Mouse (Mus musculus) intestine, embryonic 15.5 days (tissue): Measurements from ENCODE around the gene Nkpd1. TPM values are rescaled to one million over a fixed set of nuclear protein-coding genes. Genes with fewer than 3 reads are reported as not detected.
A peak's percentile ranks its signal among the peaks of the same experiment; 100 is the strongest.

Source experiments
- ATAC-seq: fragments of 200-750 bp; cut with Nextera tagmentation; 2 replicates; pipeline ENCODE4 v1.8.0; 2017; ENCODE audit warnings: moderate TSS enrichment, moderate library complexity
- H3K27ac ChIP-seq: fragments of 300-500 bp; sonication (generic); 2 replicates; pipeline ENCODE4 v1.5.1; 2015; ENCODE audit warnings: mild to moderate bottlenecking, inconsistent platforms
- H3K27me3 ChIP-seq: fragments of 300-500 bp; sonication (generic); replicated peaks from 2 replicates; pipeline ENCODE4 v1.6.1; 2015; ENCODE audit warnings: inconsistent platforms
- H3K36me3 ChIP-seq: fragments of 300-500 bp; sonication (generic); 2 replicates; pipeline ENCODE4 v1.6.1; 2015; ENCODE audit warnings: inconsistent platforms
- H3K4me1 ChIP-seq: fragments of 300-500 bp; sonication (generic); replicated peaks from 2 replicates; pipeline ENCODE4 v1.6.1; 2015; ENCODE audit warnings: inconsistent platforms
- H3K4me2 ChIP-seq: fragments of 300-500 bp; sonication (generic); replicated peaks from 2 replicates; pipeline ENCODE4 v1.6.1; 2015; ENCODE audit warnings: mild to moderate bottlenecking, inconsistent platforms
- H3K4me3 ChIP-seq: fragments of 300-500 bp; sonication (generic); replicated peaks from 2 replicates; pipeline ENCODE4 v1.5.1; 2015; ENCODE audit warnings: inconsistent platforms
- H3K9ac ChIP-seq: fragments of 300-500 bp; sonication (generic); 2 replicates; pipeline ENCODE4 v1.6.1; 2015; ENCODE audit warnings: inconsistent platforms
- H3K9me3 ChIP-seq: fragments of 300-500 bp; sonication (generic); 2 replicates; pipeline ENCODE4 v1.6.1; 2016; ENCODE audit warnings: inconsistent platforms
- WGBS: fragments of 180-500 bp; shearing (Covaris S2); methylation state at CpG from one replicate; pipeline ENCODE4 v1.1.7; 2015; 5-methylcytosine and 5-hydroxymethylcytosine counted together
- polyA plus RNA-seq: library from polyadenylated mRNA; unstranded; fragments of >200 nt; fragmentation: Nextera tagmentation; extraction: Ambion mirVana; gene quantifications from 2 replicates; pipeline ENCODE4 v1.2.1, GENCODE M21; 2015

Nkpd1 gene
- polyA plus RNA-seq, 1 experiment from 2014 or later, result 0.10 TPM

GRCm38 (mm10) chr7:19532240-19532639, 14.6 kb downstream of the Nkpd1 start:
- H3K4me1 ChIP-seq, result 0 out of 2 replicates have a peak, but pooled peaks cover 8% of the 10 kb centered on the region

GRCm38 (mm10) chr7:19534676-19535075, 17.0 kb downstream of the Nkpd1 start:
- Histone ChIP-seq H3K27me3 (no peaks in the 10 kb centered on the region), H3K9ac (no peak overlapping the region), H3K27ac (no peak overlapping the region), H3K4me1 (0 out of 2 replicates have a peak, but pooled peaks cover 8% of the 10 kb centered on the region), H3K36me3 (peaks cover 40% of the 10 kb centered on the region), H3K9me3 (no peaks in the 10 kb centered on the region), H3K4me3 (no peak overlapping the region), H3K4me2 (no peak overlapping the region)
- WGBS, result 93% methylated on average over 10 of the region's 10 CpGs
- ATAC-seq, result no peak

More at GRCm38 (mm10) chr7:19532240-19532639, 14.6 kb downstream of the Nkpd1 start:
- Histone ChIP-seq H3K27ac (no peak overlapping the region), H3K27me3 (no peaks in the 10 kb centered on the region), H3K36me3 (peaks cover 41% of the 10 kb centered on the region), H3K4me3 (no peak overlapping the region), H3K4me2 (no peak overlapping the region), H3K9me3 (no peaks in the 10 kb centered on the region), H3K9ac (no peak overlapping the region)
- ATAC-seq, result no peak
- WGBS, result 86% methylated on average over 14 of the region's 14 CpGs

GRCm38 (mm10) chr7:19540771-19541566, 23.3 kb downstream of the Nkpd1 start:
- Histone ChIP-seq H3K4me3 (no peak overlapping the region), H3K36me3 (no peaks in the 10 kb centered on the region), H3K27ac (no peak overlapping the region), H3K27me3 (no peaks in the 10 kb centered on the region), H3K9me3 (no peaks in the 10 kb centered on the region), H3K9ac (no peak overlapping the region), H3K4me1 (peaks cover 23% of the 10 kb centered on the region), H3K4me2 (no peak overlapping the region)
- WGBS, result 83% methylated on average over 2 of the region's 2 CpGs
- no peak for ATAC-seq

- Histone ChIP-seq H3K4me3 (no peak overlapping the region), H3K27me3 (no peaks in the 10 kb centered on the region), H3K4me2 (no peak overlapping the region), H3K9me3 (no peaks in the 10 kb centered on the region), H3K9ac (no peak overlapping the region), H3K4me1 (peaks cover 30% of the 10 kb centered on the region), H3K36me3 (no peaks in the 10 kb centered on the region), H3K27ac (no peak overlapping the region)
- WGBS, result 82% methylated on average over 7 of the region's 7 CpGs
- ATAC-seq, result peak; percentile 10; the same call in 1 of the 2 replicates
These were observed 24.1 kb downstream of the Nkpd1 start for GRCm38 (mm10) chr7:19541681-19542154.

- no peaks in the 10 kb centered on the region for H3K27me3 ChIP-seq
- no peaks in the 10 kb centered on the region for H3K36me3 ChIP-seq
- peaks cover 35% of the 10 kb centered on the region for H3K4me1 ChIP-seq
- H3K4me3 ChIP-seq, result no peak overlapping the region
- H3K27ac ChIP-seq, result no peak overlapping the region
- WGBS, result 61% methylated on average over 8 of the region's 8 CpGs
- peak; percentile 27; the same call in 1 of the 2 replicates for ATAC-seq
- H3K9me3 ChIP-seq, result no peaks in the 10 kb centered on the region
- H3K9ac ChIP-seq, result no peak overlapping the region
- no peak overlapping the region for H3K4me2 ChIP-seq
These were observed 24.6 kb downstream of the Nkpd1 start for GRCm38 (mm10) chr7:19542155-19542691.

- no peak overlapping the region for H3K4me2 ChIP-seq
- H3K27ac ChIP-seq, result no peak overlapping the region
- H3K4me3 ChIP-seq, result no peak overlapping the region
- H3K9ac ChIP-seq, result no peak overlapping the region
- no peaks in the 10 kb centered on the region for H3K9me3 ChIP-seq
- no peaks in the 10 kb centered on the region for H3K27me3 ChIP-seq
- no peak for ATAC-seq
- peaks cover 46% of the 10 kb centered on the region for H3K4me1 ChIP-seq
- 49% methylated on average over 6 of the region's 6 CpGs for WGBS
- H3K36me3 ChIP-seq, result no peaks in the 10 kb centered on the region
These were observed 25.9 kb downstream of the Nkpd1 start for GRCm38 (mm10) chr7:19543584-19543983.

- no peak overlapping the region for H3K4me3 ChIP-seq
- ATAC-seq, result no peak
- peaks cover 51% of the 10 kb centered on the region for H3K4me1 ChIP-seq
- no peaks in the 10 kb centered on the region for H3K9me3 ChIP-seq
- H3K9ac ChIP-seq, result no peak overlapping the region
- no peak overlapping the region for H3K4me2 ChIP-seq
- peak overlapping the region; percentile 42; the same call in 1 of the 2 replicates for H3K27ac ChIP-seq
- WGBS, result 17% methylated on average over 3 of the region's 3 CpGs
- no peaks in the 10 kb centered on the region for H3K36me3 ChIP-seq
- H3K27me3 ChIP-seq, result no peaks in the 10 kb centered on the region
These were observed 28.4 kb downstream of the Nkpd1 start for GRCm38 (mm10) chr7:19546007-19546406.

GRCm38 (mm10) chr7:19547344-19547969, 29.8 kb downstream of the Nkpd1 start:
- WGBS, result 49% methylated on average over 2 of the region's 2 CpGs
- Histone ChIP-seq H3K27ac (no peak overlapping the region), H3K36me3 (no peaks in the 10 kb centered on the region), H3K9ac (no peak overlapping the region), H3K4me2 (no peak overlapping the region), H3K4me3 (no peak overlapping the region), H3K27me3 (no peaks in the 10 kb centered on the region), H3K9me3 (no peaks in the 10 kb centered on the region), H3K4me1 (peaks cover 54% of the 10 kb centered on the region)
- peak; percentile 45 for ATAC-seq

GRCm38 (mm10) chr7:19549394-19549793, 31.8 kb downstream of the Nkpd1 start:
- H3K4me1 ChIP-seq, result peaks cover 50% of the 10 kb centered on the region
- no peak overlapping the region for H3K27ac ChIP-seq
- no peak overlapping the region for H3K9ac ChIP-seq
- H3K4me2 ChIP-seq, result no peak overlapping the region
- H3K4me3 ChIP-seq, result no peak overlapping the region
- H3K36me3 ChIP-seq, result 0 out of 2 replicates have a peak, but pooled peaks cover 3% of the 10 kb centered on the region
- 71% methylated on average over 10 of the region's 10 CpGs for WGBS
- H3K9me3 ChIP-seq, result no peaks in the 10 kb centered on the region
- no peaks in the 10 kb centered on the region for H3K27me3 ChIP-seq
- no peak for ATAC-seq

GRCm38 (mm10) chr7:19551634-19552033, 34.0 kb downstream of the Nkpd1 start:
- Histone ChIP-seq H3K4me1 (peaks cover 35% of the 10 kb centered on the region), H3K9me3 (no peaks in the 10 kb centered on the region), H3K4me3 (no peak overlapping the region), H3K9ac (no peak overlapping the region), H3K27me3 (no peaks in the 10 kb centered on the region), H3K36me3 (0 out of 2 replicates have a peak, but pooled peaks cover 5% of the 10 kb centered on the region), H3K4me2 (no peak overlapping the region), H3K27ac (no peak overlapping the region)
- no peak for ATAC-seq
- WGBS, result 64% methylated on average over 5 of the region's 5 CpGs

GRCm38 (mm10) chr7:19552443-19552842, 34.8 kb downstream of the Nkpd1 start:
- no peak overlapping the region for H3K4me3 ChIP-seq
- H3K36me3 ChIP-seq, result 0 out of 2 replicates have a peak, but pooled peaks cover 5% of the 10 kb centered on the region
- ATAC-seq, result peak; percentile 73; the same call in 1 of the 2 replicates
- H3K27me3 ChIP-seq, result no peaks in the 10 kb centered on the region
- H3K9me3 ChIP-seq, result no peaks in the 10 kb centered on the region
- WGBS, result 45% methylated on average over 2 of the region's 2 CpGs
- H3K4me1 ChIP-seq, result peaks cover 34% of the 10 kb centered on the region
- no peak overlapping the region for H3K27ac ChIP-seq
- no peak overlapping the region for H3K4me2 ChIP-seq
- H3K9ac ChIP-seq, result no peak overlapping the region

- no peak overlapping the region for H3K9ac ChIP-seq
- no peaks in the 10 kb centered on the region for H3K9me3 ChIP-seq
- no peaks in the 10 kb centered on the region for H3K27me3 ChIP-seq
- no peak for ATAC-seq
- H3K36me3 ChIP-seq, result 0 out of 2 replicates have a peak, but pooled peaks cover 5% of the 10 kb centered on the region
- no peak overlapping the region for H3K27ac ChIP-seq
- H3K4me2 ChIP-seq, result no peak overlapping the region
- H3K4me3 ChIP-seq, result no peak overlapping the region
- H3K4me1 ChIP-seq, result peaks cover 33% of the 10 kb centered on the region
- WGBS, result 81% methylated on average over 1 of the region's 1 CpGs
These were observed 36.5 kb downstream of the Nkpd1 start for GRCm38 (mm10) chr7:19554168-19554567.
